ENCODE assay signal across 8 mouse cellular contexts in genomic region chr6:136010290-136011037, GRCm38 (mm10).
A peak's percentile ranks its signal among the peaks of the same experiment; 100 is the strongest.
DNase-seq lines count a peak whose midpoint lies in the region; ATAC-seq lines count a peak whose summit lies in the region.

No protein-coding gene starts in this region.

- no peaks in the 10 kb centered on the region for H3K4me1 ChIP-seq in limb, embryonic 11.5 days (ENCODE audit: control insufficient read depth, insufficient read depth, low read length)
- H3K4me1 ChIP-seq in limb, embryonic 10.5 days, result peaks cover 8% of the 10 kb centered on the region
- H3K4me1 ChIP-seq in hindbrain, embryonic 12.5 days, result peaks cover 11% of the 10 kb centered on the region
- peaks cover 9% of the 10 kb centered on the region for H3K4me1 ChIP-seq in neural tube, embryonic 12.5 days

- H3K9ac ChIP-seq in limb, embryonic 11.5 days (ENCODE audit: low read length), result 0 out of 2 replicates have a peak overlapping the region, but pooled peaks have one; percentile 27
- H3K9ac ChIP-seq in hindbrain, embryonic 12.5 days, result no peak overlapping the region
- H3K9ac ChIP-seq in neural tube, embryonic 12.5 days, result no peak overlapping the region

- H3K9me3 ChIP-seq in limb, embryonic 11.5 days (ENCODE audit: control insufficient read depth, low read length), result no peaks in the 10 kb centered on the region
- no peaks in the 10 kb centered on the region for H3K9me3 ChIP-seq in limb, embryonic 10.5 days (replicated peaks)
- H3K9me3 ChIP-seq in hindbrain, embryonic 12.5 days (replicated peaks), result no peaks in the 10 kb centered on the region
- H3K9me3 ChIP-seq in neural tube, embryonic 12.5 days, result no peaks in the 10 kb centered on the region

- no peaks in the 10 kb centered on the region for H3K36me3 ChIP-seq in limb, embryonic 11.5 days (ENCODE audit: control insufficient read depth, insufficient read depth, low read length)
- no peaks in the 10 kb centered on the region for H3K36me3 ChIP-seq in limb, embryonic 10.5 days
- no peaks in the 10 kb centered on the region for H3K36me3 ChIP-seq in hindbrain, embryonic 12.5 days
- H3K36me3 ChIP-seq in neural tube, embryonic 12.5 days, result no peaks in the 10 kb centered on the region

- no peak overlapping the region for H3K4me2 ChIP-seq in limb, embryonic 11.5 days (ENCODE audit: low read depth, severe bottlenecking)
- no peak overlapping the region for H3K4me2 ChIP-seq in hindbrain, embryonic 12.5 days (replicated peaks)
- H3K4me2 ChIP-seq in neural tube, embryonic 12.5 days (replicated peaks), result no peak overlapping the region

- no peak overlapping the region for H3K4me3 ChIP-seq in limb, embryonic 11.5 days (ENCODE audit: low read depth, low read length)
- H3K4me3 ChIP-seq in limb, embryonic 10.5 days, result no peak overlapping the region
- no peak overlapping the region for H3K4me3 ChIP-seq in hindbrain, embryonic 12.5 days
- H3K4me3 ChIP-seq in neural tube, embryonic 12.5 days, result no peak overlapping the region

- WGBS in limb, embryonic 11.5 days, result 58% methylated on average over 7 of the region's 7 CpGs
- 75% methylated on average over 7 of the region's 7 CpGs for WGBS in limb, embryonic 10.5 days
- 39% methylated on average over 7 of the region's 7 CpGs for WGBS in hindbrain, embryonic 12.5 days
- whole genome bisulfite sequencing in neural tube, embryonic 12.5 days, result 39% methylated on average over 7 of the region's 7 CpGs

- H3K27me3 ChIP-seq in limb, embryonic 11.5 days (ENCODE audit: control insufficient read depth, insufficient read depth, low read length), result no peaks in the 10 kb centered on the region
- no peaks in the 10 kb centered on the region for H3K27me3 ChIP-seq in limb, embryonic 10.5 days (ENCODE audit: low read depth, poor library complexity, severe bottlenecking)
- no peaks in the 10 kb centered on the region for H3K27me3 ChIP-seq in hindbrain, embryonic 12.5 days
- H3K27me3 ChIP-seq in neural tube, embryonic 12.5 days (replicated peaks), result no peaks in the 10 kb centered on the region

- H3K27ac ChIP-seq in limb, embryonic 11.5 days (replicated peaks; ENCODE audit: low read depth, low read length), result no peak overlapping the region
- H3K27ac ChIP-seq in limb, embryonic 10.5 days, result no peak overlapping the region
- no peak overlapping the region for H3K27ac ChIP-seq in hindbrain, embryonic 12.5 days
- H3K27ac ChIP-seq in neural tube, embryonic 12.5 days, result no peak overlapping the region

- DNase-seq in cerebellum, adult 11-12 months, result peak; percentile 8
- DNase-seq in cerebellum, postnatal 36 days, result no peak
- peak; percentile 29 for DNase-seq in limb, embryonic 11.5 days (ENCODE audit: low spot score)
- DNase-seq in limb, embryonic 10.5 days (ENCODE audit: low spot score), result no peak
- DNase-seq in adipocyte (ENCODE audit: low spot score), result no peak
- no peak for DNase-seq in frontal cortex, postnatal 14 days (ENCODE audit: low spot score in 2 of 2)

- ATAC-seq in limb, embryonic 11.5 days (ENCODE audit: insufficient number of reproducible peaks, low FRiP score, low TSS enrichment, low read depth), result no peak
- peak; percentile 52 for ATAC-seq in hindbrain, embryonic 12.5 days (ENCODE audit: low FRiP score)
- ATAC-seq in neural tube, embryonic 12.5 days (ENCODE audit: low FRiP score, low read depth), result 0 out of 2 replicates have a peak, but pooled peaks have one; percentile 37

Comparison
In these comparisons a context has a peak if more than half of its experiments do, and no peak if none do; other contexts are left out.
1. DNase-seq: peak in cerebellum, adult 11-12 months (single experiment) and limb, embryonic 11.5 days (single experiment); none in cerebellum, postnatal 36 days (0 of 2), limb, embryonic 10.5 days (single experiment), adipocyte (single experiment) and frontal cortex, postnatal 14 days (0 of 2).